Mouse (Mus musculus) neural tube, embryonic 12.5 days (tissue): Measurements from ENCODE around the gene Tbc1d17. TPM values are rescaled to one million over a fixed set of nuclear protein-coding genes. Genes with fewer than 3 reads are reported as not detected.

Source experiments
- ATAC-seq: fragments of 200-750 bp; cut with Nextera tagmentation; 2 replicates; pipeline ENCODE4 v1.8.0; 2017; ENCODE audit warnings: low read depth, mild to moderate bottlenecking, moderate TSS enrichment, moderate library complexity; ENCODE audit not compliant: low FRiP score
- H3K27ac ChIP-seq: fragments of 300-500 bp; sonication (generic); 2 replicates; pipeline ENCODE4 v1.5.1; 2016
- H3K27me3 ChIP-seq: fragments of 300-500 bp; sonication (generic); replicated peaks from 2 replicates; pipeline ENCODE4 v1.6.1; 2016; ENCODE audit warnings: mild to moderate bottlenecking
- H3K36me3 ChIP-seq: fragments of 300-500 bp; sonication (generic); 2 replicates; pipeline ENCODE4 v1.6.1; 2016; ENCODE audit warnings: mild to moderate bottlenecking
- H3K4me1 ChIP-seq: fragments of 300-500 bp; sonication (generic); 2 replicates; pipeline ENCODE4 v1.6.1; 2016
- H3K4me2 ChIP-seq: fragments of 300-500 bp; sonication (generic); replicated peaks from 2 replicates; pipeline ENCODE4 v1.6.1; 2016; ENCODE audit warnings: mild to moderate bottlenecking
- H3K4me3 ChIP-seq: fragments of 300-500 bp; sonication (generic); 2 replicates; pipeline ENCODE4 v1.5.1; 2016
- H3K9ac ChIP-seq: fragments of 300-500 bp; sonication (generic); 2 replicates; pipeline ENCODE4 v1.6.1; 2016; ENCODE audit warnings: mild to moderate bottlenecking
- H3K9me3 ChIP-seq: fragments of 300-500 bp; sonication (generic); 2 replicates; pipeline ENCODE4 v1.6.1; 2016; ENCODE audit warnings: mild to moderate bottlenecking
- WGBS: fragments of 180-500 bp; shearing (Covaris S2); methylation state at CpG from one replicate; pipeline ENCODE4 v1.1.7; 2016; 5-methylcytosine and 5-hydroxymethylcytosine counted together
- polyA plus RNA-seq: library from polyadenylated mRNA; unstranded; fragments of >200 nt; fragmentation: Nextera tagmentation; extraction: Ambion mirVana; gene quantifications from 2 replicates; pipeline ENCODE4 v1.2.1, GENCODE M21; 2016

Tbc1d17 gene
- polyA plus RNA-seq, 1 experiment from 2014 or later = 95.4 TPM

- Histone ChIP-seq H3K27ac (no peak overlapping the region), H3K36me3 (peaks cover 2% of the 10 kb centered on the region; the same call in 1 of the 2 replicates), H3K4me2 (peak overlapping the region; percentile 74), H3K4me3 (peak overlapping the region; percentile 87), H3K4me1 (peaks cover 48% of the 10 kb centered on the region), H3K27me3 (no peaks in the 10 kb centered on the region), H3K9ac (peak overlapping the region; percentile 90), H3K9me3 (no peaks in the 10 kb centered on the region)
- 31% methylated on average over 3 of the region's 3 CpGs for WGBS
- ATAC-seq = no peak
Measured at GRCm38 (mm10) chr7:44817441-44817840, 31.4 kb downstream of the Tbc1d17 start.

GRCm38 (mm10) chr7:44816470-44817021, 32.3 kb downstream of the Tbc1d17 start, which contains the start of gene Atf5:
Gene Atf5, minus strand, starts transcription at chr7:44816658.
- Histone ChIP-seq H3K36me3 (peaks cover 5% of the 10 kb centered on the region; the same call in 1 of the 2 replicates), H3K27ac (peak within 1 kb of the TSS; percentile 82), H3K9me3 (no peaks in the 10 kb centered on the region), H3K4me3 (peak within 1 kb of the TSS; percentile 87), H3K27me3 (no peaks in the 10 kb centered on the region), H3K9ac (peak within 1 kb of the TSS; percentile 90), H3K4me1 (peaks cover 48% of the 10 kb centered on the region), H3K4me2 (peak within 1 kb of the TSS; percentile 74)
- WGBS = under 1% methylated on average over 57 of the region's 57 CpGs
- no peak; the same call in none of the 2 replicates for ATAC-seq

GRCm38 (mm10) chr7:44815721-44816469, 33.0 kb downstream of the Tbc1d17 start, which contains the start of the genes Nup62 and Il4i1:
Gene Nup62, plus strand, starts transcription at chr7:44816088.
Gene Il4i1, plus strand, starts transcription at chr7:44816387.
- Histone ChIP-seq H3K27me3 (no peaks in the 10 kb centered on the region), H3K4me2 (peak within 1 kb of the TSS; percentile 74), H3K27ac (peak within 1 kb of the TSS; percentile 82), H3K4me1 (peaks cover 48% of the 10 kb centered on the region), H3K4me3 (peak within 1 kb of the TSS; percentile 87), H3K36me3 (peaks cover 6% of the 10 kb centered on the region; the same call in 1 of the 2 replicates), H3K9me3 (no peaks in the 10 kb centered on the region), H3K9ac (peak within 1 kb of the TSS; percentile 90)
- peak; percentile 94 for ATAC-seq
- 1% methylated on average over 61 of the region's 62 CpGs for WGBS

- H3K4me1 ChIP-seq = peaks cover 43% of the 10 kb centered on the region
- peak overlapping the region; percentile 82; the same call in 1 of the 2 replicates for H3K27ac ChIP-seq
- H3K4me2 ChIP-seq = peak overlapping the region; percentile 74
- peak; percentile 7; the same call in 1 of the 2 replicates for ATAC-seq
- H3K27me3 ChIP-seq = no peaks in the 10 kb centered on the region
- no peaks in the 10 kb centered on the region for H3K9me3 ChIP-seq
- peak overlapping the region; percentile 87 for H3K4me3 ChIP-seq
- H3K36me3 ChIP-seq = peaks cover 6% of the 10 kb centered on the region; the same call in 1 of the 2 replicates
- H3K9ac ChIP-seq = peak overlapping the region; percentile 90; the same call in 1 of the 2 replicates
- 17% methylated on average over 13 of the region's 14 CpGs for WGBS
Measured at GRCm38 (mm10) chr7:44814952-44815553, 33.8 kb downstream of the Tbc1d17 start.

- 86% methylated on average over 4 of the region's 4 CpGs for WGBS
- Histone ChIP-seq H3K9me3 (no peaks in the 10 kb centered on the region), H3K4me1 (peaks cover 38% of the 10 kb centered on the region), H3K27me3 (no peaks in the 10 kb centered on the region), H3K36me3 (peaks cover 6% of the 10 kb centered on the region; the same call in 1 of the 2 replicates), H3K4me2 (peak overlapping the region; percentile 74), H3K4me3 (no peak overlapping the region), H3K27ac (no peak overlapping the region), H3K9ac (no peak overlapping the region)
- no peak for ATAC-seq
Measured at GRCm38 (mm10) chr7:44814423-44814822, 34.5 kb downstream of the Tbc1d17 start.

GRCm38 (mm10) chr7:44813985-44814384, 34.9 kb downstream of the Tbc1d17 start:
- Histone ChIP-seq H3K36me3 (peaks cover 6% of the 10 kb centered on the region; the same call in 1 of the 2 replicates), H3K4me2 (no peak overlapping the region), H3K4me3 (no peak overlapping the region), H3K9ac (no peak overlapping the region), H3K4me1 (peaks cover 34% of the 10 kb centered on the region), H3K27me3 (no peaks in the 10 kb centered on the region), H3K27ac (no peak overlapping the region), H3K9me3 (no peaks in the 10 kb centered on the region)
- 95% methylated on average over 3 of the region's 3 CpGs for WGBS
- no peak for ATAC-seq

- no peak for ATAC-seq
- no peaks in the 10 kb centered on the region for H3K9me3 ChIP-seq
- no peak overlapping the region for H3K27ac ChIP-seq
- no peak overlapping the region for H3K9ac ChIP-seq
- H3K4me1 ChIP-seq = peaks cover 22% of the 10 kb centered on the region
- WGBS = 89% methylated on average over 19 of the region's 20 CpGs
- no peaks in the 10 kb centered on the region for H3K27me3 ChIP-seq
- H3K4me3 ChIP-seq = no peak overlapping the region
- H3K36me3 ChIP-seq = peaks cover 6% of the 10 kb centered on the region; the same call in 1 of the 2 replicates
- no peak overlapping the region for H3K4me2 ChIP-seq
Measured at GRCm38 (mm10) chr7:44812651-44813325, 36.1 kb downstream of the Tbc1d17 start.

GRCm38 (mm10) chr7:44810819-44811557, 37.9 kb downstream of the Tbc1d17 start:
- H3K36me3 ChIP-seq = peaks cover 6% of the 10 kb centered on the region; the same call in 1 of the 2 replicates
- H3K9me3 ChIP-seq = no peaks in the 10 kb centered on the region
- WGBS = 89% methylated on average over 7 of the region's 7 CpGs
- H3K9ac ChIP-seq = no peak overlapping the region
- H3K4me2 ChIP-seq = no peak overlapping the region
- H3K4me1 ChIP-seq = peaks cover 11% of the 10 kb centered on the region
- no peak overlapping the region for H3K27ac ChIP-seq
- H3K27me3 ChIP-seq = no peaks in the 10 kb centered on the region
- no peak for ATAC-seq
- no peak overlapping the region for H3K4me3 ChIP-seq

GRCm38 (mm10) chr7:44810365-44810764, 38.5 kb downstream of the Tbc1d17 start:
- H3K9me3 ChIP-seq = no peaks in the 10 kb centered on the region
- no peak overlapping the region for H3K4me3 ChIP-seq
- no peak overlapping the region for H3K4me2 ChIP-seq
- no peaks in the 10 kb centered on the region for H3K27me3 ChIP-seq
- H3K36me3 ChIP-seq = peaks cover 6% of the 10 kb centered on the region; the same call in 1 of the 2 replicates
- no peak overlapping the region for H3K9ac ChIP-seq
- ATAC-seq = no peak
- WGBS = 85% methylated on average over 4 of the region's 4 CpGs
- H3K27ac ChIP-seq = no peak overlapping the region
- peaks cover 10% of the 10 kb centered on the region for H3K4me1 ChIP-seq

- Histone ChIP-seq H3K27ac (no peak overlapping the region), H3K9me3 (no peaks in the 10 kb centered on the region), H3K27me3 (no peaks in the 10 kb centered on the region), H3K36me3 (peaks cover 6% of the 10 kb centered on the region; the same call in 1 of the 2 replicates), H3K4me3 (no peak overlapping the region), H3K9ac (no peak overlapping the region), H3K4me1 (0 out of 2 replicates have a peak, but pooled peaks cover 1% of the 10 kb centered on the region), H3K4me2 (no peak overlapping the region)
- no peak for ATAC-seq
- WGBS = 95% methylated on average over 3 of the region's 3 CpGs
Measured at GRCm38 (mm10) chr7:44809466-44809865, 39.4 kb downstream of the Tbc1d17 start.

GRCm38 (mm10) chr7:44808927-44809326, 40.0 kb downstream of the Tbc1d17 start:
- Histone ChIP-seq H3K9ac (no peak overlapping the region), H3K4me2 (no peak overlapping the region), H3K27me3 (no peaks in the 10 kb centered on the region), H3K4me1 (no peaks in the 10 kb centered on the region), H3K4me3 (no peak overlapping the region), H3K27ac (no peak overlapping the region), H3K36me3 (peaks cover 6% of the 10 kb centered on the region; the same call in 1 of the 2 replicates), H3K9me3 (no peaks in the 10 kb centered on the region)
- ATAC-seq = no peak
- WGBS = 83% methylated on average over 2 of the region's 2 CpGs
